8 mouse cellular contexts compared by ENCODE assay signal in genomic region chr16:17833681-17834399, GRCm38 (mm10). TPM values are rescaled to one million over a fixed set of nuclear protein-coding genes. Genes with fewer than 3 reads are reported as not detected.
DNase-seq lines count a peak whose midpoint lies in the region; ATAC-seq and TF ChIP-seq lines count a peak whose summit lies in the region.

No protein-coding gene starts in this region.

- no peak for ATAC-seq in heart, embryonic 14.5 days (ENCODE audit: insufficient number of reproducible peaks, insufficient read depth, low FRiP score, low read depth)
- ATAC-seq in intestine, embryonic 14.5 days (replicated peaks; ENCODE audit: low FRiP score, low TSS enrichment, low read depth), result peak; percentile 36; the same call in 1 of the 2 replicates
- ATAC-seq in midbrain, embryonic 12.5 days (ENCODE audit: low FRiP score, low read depth), result peak; percentile 65
- ATAC-seq in stomach, postnatal 0 days (ENCODE audit: low FRiP score, low TSS enrichment), result peak; percentile 24; the same call in 1 of the 2 replicates

- TF ChIP-seq CTCF in stomach, postnatal 0 days (IDR thresholded peaks at IDR 0.05; ENCODE audit: low read depth), result no peak

- peaks cover 2 to 7% of the 10 kb centered on the region in 2 experiments; a peak in 2 of 4 replicates for H3K4me1 ChIP-seq in heart, embryonic 14.5 days (ENCODE audit: control insufficient read depth in 2 of 2, insufficient read depth in 2 of 2, low read length in 2 of 2)
- peaks cover 25% of the 10 kb centered on the region for H3K4me1 ChIP-seq in embryonic facial prominence, embryonic 10.5 days
- H3K4me1 ChIP-seq in intestine, embryonic 14.5 days (replicated peaks; ENCODE audit: control insufficient read depth, insufficient read depth, low read length), result no peaks in the 10 kb centered on the region
- H3K4me1 ChIP-seq in midbrain, embryonic 12.5 days, result peaks cover 12% of the 10 kb centered on the region
- no peaks in the 10 kb centered on the region for H3K4me1 ChIP-seq in stomach, postnatal 0 days (replicated peaks; ENCODE audit: control insufficient read depth, insufficient read depth)

- no peak for TF ChIP-seq EP300 in stomach, postnatal 0 days (optimal IDR thresholded peaks at IDR 0.05)

- H3K9ac ChIP-seq in heart, embryonic 14.5 days (ENCODE audit: low read length), result peak overlapping the region; percentile 69
- H3K9ac ChIP-seq in intestine, embryonic 14.5 days (ENCODE audit: low read length), result peak overlapping the region; percentile 44
- H3K9ac ChIP-seq in midbrain, embryonic 12.5 days (replicated peaks), result peak overlapping the region; percentile 68
- H3K9ac ChIP-seq in stomach, postnatal 0 days (ENCODE audit: low read length), result peak overlapping the region; percentile 38; the same call in 1 of the 2 replicates

- H3K27ac ChIP-seq in heart, embryonic 14.5 days (replicated peaks in 1 of 2; ENCODE audit: control insufficient read depth in 1 of 2, insufficient read depth in 1 of 2, low read depth in 2 of 2, low read length in 2 of 2), result no peak overlapping the region
- peak overlapping the region; percentile 71 for H3K27ac ChIP-seq in embryonic facial prominence, embryonic 10.5 days (replicated peaks)
- no peak overlapping the region for H3K27ac ChIP-seq in intestine, embryonic 14.5 days (ENCODE audit: low read depth)
- H3K27ac ChIP-seq in midbrain, embryonic 12.5 days (replicated peaks), result peak overlapping the region; percentile 60
- H3K27ac ChIP-seq in stomach, postnatal 0 days (replicated peaks), result no peak overlapping the region

- peaks cover 76% of the 10 kb centered on the region for H3K27me3 ChIP-seq in heart, embryonic 14.5 days (ENCODE audit: control insufficient read depth, insufficient read depth, low read length)
- peaks cover 94% of the 10 kb centered on the region for H3K27me3 ChIP-seq in embryonic facial prominence, embryonic 10.5 days (replicated peaks; ENCODE audit: low read depth, poor library complexity, severe bottlenecking)
- H3K27me3 ChIP-seq in intestine, embryonic 14.5 days (replicated peaks; ENCODE audit: control insufficient read depth, insufficient read depth, low read length), result peaks cover 71% of the 10 kb centered on the region
- peaks cover 89% of the 10 kb centered on the region for H3K27me3 ChIP-seq in midbrain, embryonic 12.5 days
- H3K27me3 ChIP-seq in stomach, postnatal 0 days (ENCODE audit: control insufficient read depth, insufficient read depth, low read length), result peaks cover 22% of the 10 kb centered on the region; the same call in 1 of the 2 replicates

- no peaks in the 10 kb centered on the region for H3K36me3 ChIP-seq in heart, embryonic 14.5 days (ENCODE audit: control insufficient read depth, insufficient read depth, low read length)
- peaks cover 5% of the 10 kb centered on the region; the same call in 1 of the 2 replicates for H3K36me3 ChIP-seq in embryonic facial prominence, embryonic 10.5 days (replicated peaks)
- no peaks in the 10 kb centered on the region for H3K36me3 ChIP-seq in intestine, embryonic 14.5 days (ENCODE audit: control insufficient read depth, insufficient read depth, low read length)
- H3K36me3 ChIP-seq in midbrain, embryonic 12.5 days, result no peaks in the 10 kb centered on the region
- H3K36me3 ChIP-seq in stomach, postnatal 0 days (ENCODE audit: control insufficient read depth, insufficient read depth, low read length), result no peaks in the 10 kb centered on the region

- WGBS in heart, embryonic 14.5 days, result 0% methylated on average over 60 of the region's 103 CpGs
- WGBS in embryonic facial prominence, embryonic 10.5 days, result under 1% methylated on average over 103 of the region's 103 CpGs
- WGBS in intestine, embryonic 14.5 days, result under 1% methylated on average over 72 of the region's 103 CpGs
- under 1% methylated on average over 62 of the region's 103 CpGs for WGBS in midbrain, embryonic 12.5 days
- under 1% methylated on average over 56 of the region's 103 CpGs for WGBS in stomach, postnatal 0 days

- H3K9me3 ChIP-seq in heart, embryonic 14.5 days (ENCODE audit: control insufficient read depth, low read length), result no peaks in the 10 kb centered on the region
- H3K9me3 ChIP-seq in embryonic facial prominence, embryonic 10.5 days, result no peaks in the 10 kb centered on the region
- H3K9me3 ChIP-seq in intestine, embryonic 14.5 days (ENCODE audit: control insufficient read depth, low read length), result no peaks in the 10 kb centered on the region
- no peaks in the 10 kb centered on the region for H3K9me3 ChIP-seq in midbrain, embryonic 12.5 days
- H3K9me3 ChIP-seq in stomach, postnatal 0 days (ENCODE audit: control insufficient read depth, low read length), result no peaks in the 10 kb centered on the region

- H3K4me2 ChIP-seq in heart, embryonic 14.5 days (ENCODE audit: low read length), result peak overlapping the region; percentile 99
- peak overlapping the region; percentile 95 for H3K4me2 ChIP-seq in intestine, embryonic 14.5 days (ENCODE audit: low read length)
- H3K4me2 ChIP-seq in midbrain, embryonic 12.5 days (replicated peaks), result peak overlapping the region; percentile 92
- peak overlapping the region; percentile 93 for H3K4me2 ChIP-seq in stomach, postnatal 0 days (replicated peaks; ENCODE audit: low read depth)

- H3K4me3 ChIP-seq in heart, embryonic 14.5 days (ENCODE audit: control insufficient read depth in 1 of 2, insufficient read depth in 1 of 2, low read depth in 1 of 2, low read length in 2 of 2), result peak overlapping the region; percentile 47 to 61
- peak overlapping the region; percentile 62 for H3K4me3 ChIP-seq in embryonic facial prominence, embryonic 10.5 days
- peak overlapping the region; percentile 58 for H3K4me3 ChIP-seq in intestine, embryonic 14.5 days (ENCODE audit: low read depth, low read length)
- H3K4me3 ChIP-seq in midbrain, embryonic 12.5 days, result peak overlapping the region; percentile 62
- peak overlapping the region; percentile 48 for H3K4me3 ChIP-seq in stomach, postnatal 0 days (ENCODE audit: low read depth, low read length)

- DNase-seq in heart, adult 9 months (ENCODE audit: low spot score in 2 of 2), result no peak
- DNase-seq in Muller cell, postnatal 12 days (ENCODE audit: inconsistent ontology term), result peak; percentile 59
- peak; percentile 73 for DNase-seq in embryonic facial prominence, embryonic 10.5 days (ENCODE audit: low spot score)
- peak; percentile 79 for DNase-seq in intestine, embryonic 14.5 days (ENCODE audit: low spot score)
- DNase-seq in stomach, postnatal 0 days (ENCODE audit: low spot score), result peak; percentile 37
- no peak for DNase-seq in spleen, postnatal 10 days (ENCODE audit: low spot score in 2 of 2)

RNA-seq across cellular contexts. Expression of gene B830017H08Rik, which starts 0.9 kb away (rescaled TPM):
- polyA plus RNA-seq in heart, embryonic 14.5 days (2014; fragmentation: Nextera tagmentation; extraction: Ambion mirVana), result not detected in 2 replicates
- not detected in 2 replicates for polyA plus RNA-seq in embryonic facial prominence, embryonic 10.5 days (2016; fragmentation: Nextera tagmentation; extraction: Ambion mirVana)
- polyA plus RNA-seq in intestine, embryonic 14.5 days (2014; fragmentation: Nextera tagmentation; extraction: Ambion mirVana), result 0.13 TPM in 1 of 2 replicates, not detected in the other
- polyA plus RNA-seq in midbrain, embryonic 12.5 days (2016; fragmentation: Nextera tagmentation; extraction: Ambion mirVana), result 0.45 and 0.55 TPM in 2 replicates
- polyA plus RNA-seq in stomach, postnatal 0 days (2015; fragmentation: Nextera tagmentation; extraction: Ambion mirVana), result not detected in 2 replicates

RNA-seq across cellular contexts. Expression of gene Car15, which starts 4.3 kb away (rescaled TPM):
- polyA plus RNA-seq in heart, embryonic 14.5 days (2014; fragmentation: Nextera tagmentation; extraction: Ambion mirVana), result 1.0 and 1.3 TPM in 2 replicates
- 2.5 and 4.1 TPM in 2 replicates for polyA plus RNA-seq in embryonic facial prominence, embryonic 10.5 days (2016; fragmentation: Nextera tagmentation; extraction: Ambion mirVana)
- polyA plus RNA-seq in intestine, embryonic 14.5 days (2014; fragmentation: Nextera tagmentation; extraction: Ambion mirVana), result 2.4 and 2.7 TPM in 2 replicates
- 4.4 and 5.8 TPM in 2 replicates for polyA plus RNA-seq in midbrain, embryonic 12.5 days (2016; fragmentation: Nextera tagmentation; extraction: Ambion mirVana)
- 0.63 and 1.3 TPM in 2 replicates for polyA plus RNA-seq in stomach, postnatal 0 days (2015; fragmentation: Nextera tagmentation; extraction: Ambion mirVana)

RNA-seq across cellular contexts. Expression of gene Scarf2, which starts 36.8 kb away (rescaled TPM):
- polyA plus RNA-seq in heart, embryonic 14.5 days (2014; fragmentation: Nextera tagmentation; extraction: Ambion mirVana), result 7.9 and 11.1 TPM in 2 replicates
- 9.3 and 10.5 TPM in 2 replicates for polyA plus RNA-seq in embryonic facial prominence, embryonic 10.5 days (2016; fragmentation: Nextera tagmentation; extraction: Ambion mirVana)
- 16.2 and 18.2 TPM in 2 replicates for polyA plus RNA-seq in intestine, embryonic 14.5 days (2014; fragmentation: Nextera tagmentation; extraction: Ambion mirVana)
- polyA plus RNA-seq in midbrain, embryonic 12.5 days (2016; fragmentation: Nextera tagmentation; extraction: Ambion mirVana), result 10.1 and 12.1 TPM in 2 replicates
- 7.8 and 10.7 TPM in 2 replicates for polyA plus RNA-seq in stomach, postnatal 0 days (2015; fragmentation: Nextera tagmentation; extraction: Ambion mirVana)

RNA-seq across cellular contexts. Expression of gene Gm20518, which starts 57.6 kb away (rescaled TPM):
- polyA plus RNA-seq in heart, embryonic 14.5 days (2014; fragmentation: Nextera tagmentation; extraction: Ambion mirVana), result 0.39 TPM in 1 of 2 replicates, not detected in the other
- 0.35 and 0.42 TPM in 2 replicates for polyA plus RNA-seq in embryonic facial prominence, embryonic 10.5 days (2016; fragmentation: Nextera tagmentation; extraction: Ambion mirVana)
- 0.20 and 0.37 TPM in 2 replicates for polyA plus RNA-seq in intestine, embryonic 14.5 days (2014; fragmentation: Nextera tagmentation; extraction: Ambion mirVana)
- polyA plus RNA-seq in midbrain, embryonic 12.5 days (2016; fragmentation: Nextera tagmentation; extraction: Ambion mirVana), result 0.55 and 0.67 TPM in 2 replicates
- 0.07 TPM in 1 of 2 replicates, not detected in the other for polyA plus RNA-seq in stomach, postnatal 0 days (2015; fragmentation: Nextera tagmentation; extraction: Ambion mirVana)

Comparison
In these comparisons a context has a peak if more than half of its experiments do, and no peak if none do; other contexts are left out.
1. H3K27ac ChIP-seq: peak in embryonic facial prominence, embryonic 10.5 days (single experiment) and midbrain, embryonic 12.5 days (single experiment); none in heart, embryonic 14.5 days (0 of 2), intestine, embryonic 14.5 days (single experiment) and stomach, postnatal 0 days (single experiment).
2. DNase-seq: peak in Muller cell, postnatal 12 days (single experiment), embryonic facial prominence, embryonic 10.5 days (single experiment), intestine, embryonic 14.5 days (single experiment) and stomach, postnatal 0 days (single experiment); none in heart, adult 9 months (0 of 2) and spleen, postnatal 10 days (0 of 2).
3. Peak in every context shown above with its lines, with median percentiles within 50 percentile points of each other: H3K4me2 ChIP-seq, H3K4me3 ChIP-seq and H3K9ac ChIP-seq.